Mouse (Mus musculus) WW6 (cell line): ENCODE data around the gene Zfp217.

Experiments used
- DNase-seq: peaks from one replicate; pipeline ENCODE4 v3.0.0-alpha.2; 2013; ENCODE audit warnings: low read depth, low spot score

Zfp217 gene

DNA sequence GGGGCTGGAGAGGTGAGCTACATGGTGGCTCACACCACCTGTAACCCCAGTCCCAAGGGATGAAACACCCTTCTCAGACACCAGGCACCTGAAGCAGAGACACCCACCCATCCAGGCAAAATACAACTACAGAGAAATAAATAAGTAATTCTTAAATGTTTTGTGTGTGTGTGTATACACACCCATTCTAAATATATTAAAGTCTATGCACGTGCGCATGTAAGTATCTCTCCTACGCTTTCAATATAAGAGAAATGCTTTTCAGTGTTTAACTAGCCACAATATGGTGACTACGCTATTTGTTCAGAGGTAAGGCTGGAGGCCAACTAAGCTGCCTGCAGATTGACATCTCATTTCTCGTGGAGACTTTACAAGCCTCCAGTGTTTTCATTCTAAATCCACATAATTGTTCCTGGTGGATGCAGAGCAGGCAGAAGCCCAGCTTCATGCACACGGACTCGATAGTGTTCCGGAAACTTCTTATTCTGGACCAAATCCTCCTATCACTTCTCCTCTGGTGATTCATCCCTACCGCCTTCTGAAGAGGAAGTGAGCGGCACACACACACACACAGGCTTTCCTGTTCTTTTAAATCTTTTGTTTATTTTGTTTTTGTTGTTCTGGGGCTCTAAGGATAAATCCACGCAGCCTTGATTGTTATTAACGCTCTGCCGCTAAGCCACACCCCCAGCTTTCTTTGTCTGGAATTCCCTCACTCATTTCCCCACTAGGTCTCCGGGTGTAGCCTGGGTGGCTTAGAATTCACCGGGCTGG lies 12.1 kb upstream of the Zfp217 start:
- DNase-seq: no peak

DNA sequence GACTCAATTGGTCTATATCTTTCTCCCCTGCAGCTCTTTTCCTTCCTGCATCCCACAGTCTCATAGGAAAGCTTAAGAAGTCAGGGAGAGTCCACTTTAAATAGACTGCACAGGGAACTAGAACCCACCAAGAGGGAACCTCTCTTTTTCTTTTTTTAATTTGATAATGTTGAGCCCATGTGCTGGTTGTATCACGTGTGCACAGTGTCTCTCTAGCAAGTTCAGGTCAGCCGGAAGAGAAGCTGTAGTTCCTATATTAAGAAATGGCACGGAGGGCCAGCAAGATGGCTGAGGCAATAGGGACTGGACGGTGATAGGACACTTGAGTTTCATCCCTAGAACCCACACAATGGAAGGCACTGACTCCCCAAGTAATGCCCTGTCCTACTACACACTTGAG lies 11.1 kb upstream of the Zfp217 start:
- DNase-seq: no peak

DNA sequence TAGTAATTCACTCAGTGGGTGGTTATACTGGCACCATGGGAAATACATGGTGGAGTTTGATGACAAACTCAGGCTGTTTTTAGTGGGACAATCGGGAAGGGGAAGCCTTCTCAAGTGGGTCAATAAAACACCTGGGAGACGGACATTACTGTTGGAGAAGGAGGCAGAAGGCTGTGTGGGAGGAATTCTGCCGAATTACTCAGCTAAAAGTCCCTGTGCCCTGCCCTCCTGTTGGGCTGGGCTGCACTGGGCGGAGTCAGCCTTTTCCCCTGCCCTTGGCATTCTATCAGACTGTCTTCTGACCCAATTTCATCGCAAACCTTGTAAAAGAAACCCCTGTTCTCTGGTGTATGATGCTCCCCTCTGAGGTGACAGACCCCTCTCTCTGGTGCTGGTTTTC lies 10.3 kb upstream of the Zfp217 start:
- no peak for DNase-seq

DNA sequence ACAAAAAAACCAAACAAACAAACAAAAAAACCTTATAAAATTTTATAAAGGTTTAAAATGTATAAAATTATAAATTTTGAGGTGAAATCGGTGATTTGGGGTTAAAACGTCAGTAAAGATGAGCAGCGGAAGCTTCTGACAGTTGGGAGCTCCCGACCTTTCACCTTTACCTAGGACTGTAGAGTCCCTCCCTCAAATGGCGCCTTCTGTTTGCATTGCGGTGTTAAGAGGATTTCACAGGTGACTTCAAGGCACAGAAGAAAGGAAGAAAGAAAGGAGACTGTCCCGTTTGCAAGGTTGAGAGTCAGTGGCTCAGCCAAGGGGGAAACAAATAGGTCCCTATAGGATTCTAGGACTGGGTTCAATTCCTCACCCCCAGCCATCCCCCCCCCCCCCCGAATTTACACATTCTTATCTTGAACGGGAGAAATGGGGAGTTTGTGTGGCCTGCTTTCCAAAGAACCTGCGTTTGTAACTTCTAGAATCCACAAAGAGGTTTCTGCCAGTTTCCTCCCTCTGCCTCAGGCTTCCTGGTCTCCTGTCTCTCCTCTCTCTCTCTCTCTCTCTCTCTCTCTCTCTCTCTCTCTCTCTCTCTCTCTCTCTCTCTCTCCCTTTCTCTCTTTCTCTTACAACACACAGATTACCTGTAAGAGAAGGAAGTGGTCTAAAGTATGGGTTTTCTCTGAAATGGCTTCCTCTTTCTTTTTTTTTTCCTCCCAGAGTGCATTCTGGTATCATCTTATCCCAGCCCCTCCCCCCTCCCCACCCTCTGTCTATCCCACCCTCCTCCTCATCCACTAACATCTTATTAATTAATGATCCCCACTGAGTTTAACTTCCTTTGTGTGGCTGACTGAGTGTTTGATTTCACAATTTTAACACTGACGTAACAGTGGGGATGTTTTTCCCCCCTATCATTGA lies 9.6 kb upstream of the Zfp217 start:
- DNase-seq: no peak

DNA sequence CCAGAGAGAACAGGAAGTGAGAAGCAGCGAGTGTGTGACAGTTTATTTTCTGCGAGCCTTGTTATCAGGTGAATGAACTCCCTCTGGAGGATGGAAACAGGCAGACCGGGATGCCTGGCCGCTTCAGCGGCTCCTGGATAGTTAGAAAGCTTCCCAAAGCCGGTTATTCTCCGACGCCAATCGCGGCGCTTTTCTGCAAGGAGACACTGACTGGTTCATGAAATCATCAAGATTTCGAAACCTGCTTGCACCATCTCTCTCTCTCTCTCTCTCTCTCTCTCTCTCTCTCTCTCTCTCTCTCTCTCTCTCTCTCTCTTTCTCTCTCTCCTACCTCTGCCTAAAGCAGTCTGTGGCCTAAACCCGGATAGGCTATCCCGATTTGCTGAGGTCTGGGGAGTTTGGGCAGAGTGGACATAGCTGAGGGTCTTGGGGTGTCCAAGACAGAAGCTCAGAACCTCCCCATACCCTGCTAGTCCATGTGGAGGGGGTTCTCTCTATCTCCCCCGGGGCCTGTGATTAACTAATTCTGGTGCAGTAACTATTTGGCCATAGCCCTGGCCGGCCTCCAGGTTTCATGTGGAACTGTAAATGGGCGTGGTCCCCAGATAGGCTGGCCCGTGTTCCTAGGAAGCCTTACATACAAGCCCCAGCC lies 7.3 kb upstream of the Zfp217 start:
- DNase-seq: no peak

DNA sequence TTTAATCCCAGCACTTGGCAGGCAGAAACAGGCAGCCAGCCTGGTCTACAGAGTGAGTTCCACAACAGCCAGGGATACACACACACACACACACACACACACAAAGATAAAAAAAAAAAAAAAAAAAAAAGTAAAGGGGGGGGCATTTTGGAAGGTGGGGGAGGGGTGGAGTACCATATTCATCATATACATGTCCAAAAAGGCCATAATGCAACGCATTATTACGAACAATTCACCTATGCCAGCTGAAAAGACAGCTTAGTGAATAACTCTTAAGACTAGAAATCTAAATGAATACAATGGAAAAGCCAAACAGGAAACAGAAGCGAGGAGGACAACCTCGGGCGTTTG lies 6.8 kb upstream of the Zfp217 start:
- DNase-seq: no peak

DNA sequence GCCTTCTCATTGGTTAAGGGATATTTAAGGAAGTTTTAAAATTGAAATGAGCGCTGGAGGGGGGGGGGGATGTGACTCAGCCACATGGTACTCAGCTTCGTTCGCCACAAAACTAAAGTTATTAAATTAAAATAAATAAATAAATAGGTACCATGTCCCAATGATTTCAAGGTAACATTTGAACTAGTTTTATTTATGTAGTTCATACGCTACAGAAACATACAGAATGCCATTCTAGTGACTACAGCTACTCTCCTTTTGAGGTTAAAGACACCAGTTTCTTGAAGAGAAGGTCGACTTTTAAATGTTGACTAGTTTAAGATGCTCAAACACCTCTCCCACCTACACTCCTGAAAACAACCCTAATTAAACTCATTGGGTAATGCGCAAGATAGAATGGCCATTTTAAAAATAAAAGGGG lies 6.4 kb upstream of the Zfp217 start:
- DNase-seq: no peak

DNA sequence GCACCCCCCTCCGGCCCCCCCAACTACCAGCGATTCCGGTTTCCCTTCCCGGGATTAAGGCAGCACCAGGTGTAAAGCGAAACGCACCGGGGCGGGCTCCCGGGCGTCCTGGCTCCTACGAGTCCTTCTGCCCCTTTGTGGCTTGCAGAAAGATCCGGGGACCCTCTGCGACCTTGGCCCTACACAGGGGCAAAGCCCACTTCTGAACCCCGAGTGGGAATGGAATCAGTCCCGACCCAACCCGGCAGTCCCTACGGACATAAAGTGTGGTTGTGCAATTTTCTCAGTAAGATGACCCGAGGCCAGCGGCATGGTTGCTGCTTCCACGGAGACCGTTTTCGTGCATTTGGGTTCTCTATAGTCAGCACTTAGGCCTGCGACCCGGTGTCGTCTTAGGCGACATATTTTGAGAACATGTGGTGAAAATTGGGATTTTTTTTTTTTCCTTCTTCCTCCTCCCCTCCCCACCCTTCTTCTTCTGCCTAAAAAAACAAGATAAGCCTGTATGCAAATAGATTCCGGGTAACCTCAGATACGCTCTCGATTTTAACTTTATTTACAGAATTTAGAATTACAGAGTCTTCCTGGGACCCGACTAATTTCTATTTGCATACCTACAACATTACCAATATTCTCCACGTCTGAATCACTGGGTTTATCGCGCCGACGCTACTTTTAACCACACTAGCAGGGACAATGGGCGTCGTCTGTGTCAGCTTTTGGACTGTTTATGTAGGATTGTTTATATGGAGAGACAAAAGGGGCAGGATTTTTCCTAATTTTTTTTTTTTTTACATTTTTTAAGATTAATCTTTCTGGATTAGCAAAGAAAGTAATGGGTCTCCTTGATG lies 5.7 kb upstream of the Zfp217 start:
- DNase-seq: no peak

DNA sequence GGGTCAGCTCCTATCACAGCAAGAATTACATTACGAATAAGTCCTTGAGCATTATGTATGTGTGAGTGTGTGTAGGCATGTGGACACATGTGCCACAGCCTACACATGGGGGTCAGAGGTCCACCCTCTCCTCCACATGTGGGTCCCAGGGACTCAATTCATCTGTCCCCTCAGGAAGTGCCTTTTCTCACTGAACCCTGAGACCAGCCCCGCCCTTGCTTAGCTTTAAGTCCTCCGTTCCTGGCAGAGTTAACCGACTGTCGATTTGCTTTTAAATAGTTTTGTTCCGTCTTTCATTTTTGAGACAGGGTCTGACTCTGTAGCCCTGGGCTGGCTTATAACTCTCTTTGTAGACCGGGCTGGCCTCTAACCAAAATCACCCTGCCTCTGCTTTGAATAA lies 5.0 kb upstream of the Zfp217 start:
- no peak for DNase-seq

DNA sequence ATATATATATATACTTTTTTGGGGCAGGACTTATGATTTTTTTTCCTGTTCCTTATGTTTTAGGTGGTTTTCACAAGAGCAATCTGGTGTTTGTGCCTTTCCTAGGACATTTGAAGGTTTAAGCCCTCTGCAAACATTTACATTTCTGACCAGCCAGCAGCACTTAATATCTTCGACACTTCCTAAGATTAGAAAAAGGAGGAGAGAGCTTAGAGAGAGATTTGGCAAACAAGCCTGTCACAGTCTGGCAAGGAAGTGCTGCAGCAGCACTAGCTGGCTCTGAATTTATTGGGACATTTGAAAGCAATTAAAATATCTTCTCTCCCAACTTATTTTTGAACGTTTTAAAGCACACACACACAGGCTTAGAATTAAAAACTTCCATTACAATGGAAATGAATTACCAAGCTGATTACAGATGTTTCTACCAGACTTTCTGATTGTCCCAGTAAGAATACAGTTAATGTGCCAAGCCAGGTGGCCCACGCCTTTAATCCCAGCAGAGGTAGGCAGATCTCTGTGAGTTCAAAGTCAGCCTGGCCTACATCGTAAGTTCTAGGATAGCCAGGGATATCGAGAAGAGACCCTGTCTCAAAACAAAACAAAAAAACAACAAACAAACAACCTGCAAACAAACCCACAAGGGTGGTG lies 4.3 kb upstream of the Zfp217 start:
- no peak for DNase-seq

DNA sequence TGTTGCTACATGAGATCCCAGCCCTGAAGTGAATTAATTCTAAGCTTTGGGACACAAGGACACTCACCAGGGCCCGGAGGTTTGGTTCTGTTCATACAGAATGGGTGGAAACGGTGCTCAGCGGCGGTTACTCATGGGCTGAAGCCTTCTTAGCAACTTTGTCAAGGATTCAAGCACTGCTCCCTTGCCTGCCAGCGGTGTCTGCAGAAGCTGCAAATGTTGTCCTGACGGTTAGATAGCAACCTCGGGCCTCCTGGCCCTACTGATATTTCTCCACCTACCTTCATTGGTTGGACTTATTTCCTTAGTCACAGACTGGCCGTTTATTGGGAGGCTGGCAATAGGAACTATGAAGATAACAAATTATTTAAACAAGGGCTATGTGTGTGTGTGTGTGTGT lies 3.6 kb upstream of the Zfp217 start:
- DNase-seq: no peak

DNA sequence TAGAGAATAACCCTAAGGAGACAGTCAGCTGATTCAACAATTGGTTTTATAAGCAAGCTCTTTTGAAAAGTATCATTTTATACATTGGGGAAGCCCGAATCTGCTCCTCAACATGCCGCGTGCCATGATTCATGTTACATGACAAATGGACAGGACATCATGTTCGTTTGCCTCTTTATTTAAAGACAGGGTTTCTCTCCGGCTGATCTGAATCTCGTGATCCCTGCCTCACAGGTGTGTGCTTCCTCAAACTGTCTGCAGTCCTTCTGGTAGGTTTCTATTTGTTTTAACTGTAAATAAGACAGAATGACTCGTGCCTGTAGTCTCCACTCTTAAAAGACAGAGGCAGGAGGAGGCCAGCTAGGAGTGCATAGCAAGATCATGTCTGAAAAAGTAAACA lies 925 bp upstream of the Zfp217 start:
- no peak for DNase-seq

DNA sequence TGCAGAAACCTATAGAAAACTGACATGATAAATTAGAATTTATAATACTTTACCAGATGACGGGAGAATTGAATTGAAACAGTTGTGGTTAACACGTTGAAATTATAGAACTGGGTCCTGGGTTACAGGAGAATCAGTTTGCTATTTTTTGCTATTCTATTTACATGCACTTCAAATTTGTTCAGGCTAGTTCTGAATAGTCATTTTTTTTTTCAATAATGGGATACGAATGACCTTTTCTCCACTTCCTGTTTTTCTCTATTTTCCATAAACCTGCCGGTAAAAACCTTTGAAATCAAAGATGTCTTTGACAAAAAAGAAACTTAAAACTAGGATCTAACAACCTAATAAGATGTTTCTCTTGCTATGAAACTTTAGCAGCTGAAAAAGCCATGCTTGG lies 733 bp downstream of the Zfp217 start:
- DNase-seq: no peak

DNA sequence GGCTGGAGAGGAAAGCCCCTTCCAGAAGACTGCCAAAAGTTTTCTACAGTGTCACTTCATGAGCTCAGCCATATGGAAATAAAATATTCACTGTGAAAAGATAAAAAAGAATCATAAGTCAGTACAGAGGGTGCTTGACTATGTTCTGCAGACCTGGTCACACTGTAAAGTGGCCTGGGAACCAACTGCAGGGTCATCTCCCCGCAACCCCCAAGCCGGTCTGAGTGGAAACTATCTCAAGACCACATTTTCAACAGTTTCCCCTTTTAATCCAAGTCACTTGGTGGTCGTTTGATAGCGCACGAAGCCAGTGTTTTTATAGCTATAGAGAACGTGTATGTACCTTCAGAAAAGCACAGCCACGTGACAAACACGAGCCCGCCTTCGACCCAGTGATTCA lies 3.6 kb downstream of the Zfp217 start:
- DNase-seq: no peak

DNA sequence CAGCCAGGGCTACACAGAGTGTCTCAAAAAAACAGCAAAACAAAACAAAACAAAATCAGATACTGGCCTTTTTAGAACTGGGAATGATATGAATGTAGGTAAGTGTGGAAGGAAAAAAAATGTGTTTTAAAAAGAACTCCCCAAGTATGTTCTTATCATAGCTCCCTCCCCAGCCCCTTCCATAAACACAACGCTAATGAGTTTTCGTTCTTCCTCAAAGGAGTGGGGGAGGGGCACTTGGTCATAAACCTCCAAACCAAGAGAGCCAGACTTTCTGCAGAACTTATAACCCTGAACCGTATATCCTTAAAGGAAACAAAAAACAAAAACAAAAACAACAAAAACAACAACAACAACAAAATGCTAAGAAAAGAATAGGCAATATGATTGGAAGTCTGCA lies 4.0 kb downstream of the Zfp217 start:
- DNase-seq: no peak

DNA sequence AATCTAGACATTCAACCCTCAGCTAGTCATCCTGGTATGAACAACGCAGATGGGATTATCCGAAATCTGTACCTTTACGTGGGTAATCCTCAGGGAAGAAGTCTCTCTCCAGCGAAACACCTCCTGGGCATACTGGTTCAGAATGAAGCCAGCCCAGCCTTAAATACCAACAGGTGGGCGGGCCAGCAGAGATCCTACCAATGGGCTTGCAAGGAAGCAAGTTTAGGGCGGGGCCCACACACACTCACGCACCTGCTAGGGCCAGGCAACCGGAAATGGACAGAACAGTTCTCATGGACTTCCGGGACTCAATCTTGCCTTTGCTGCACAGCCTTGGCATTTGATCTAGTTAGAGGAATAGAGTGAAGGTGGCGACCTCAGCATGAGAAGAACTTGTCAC lies 5.4 kb downstream of the Zfp217 start:
- DNase-seq: peak; percentile 54

DNA sequence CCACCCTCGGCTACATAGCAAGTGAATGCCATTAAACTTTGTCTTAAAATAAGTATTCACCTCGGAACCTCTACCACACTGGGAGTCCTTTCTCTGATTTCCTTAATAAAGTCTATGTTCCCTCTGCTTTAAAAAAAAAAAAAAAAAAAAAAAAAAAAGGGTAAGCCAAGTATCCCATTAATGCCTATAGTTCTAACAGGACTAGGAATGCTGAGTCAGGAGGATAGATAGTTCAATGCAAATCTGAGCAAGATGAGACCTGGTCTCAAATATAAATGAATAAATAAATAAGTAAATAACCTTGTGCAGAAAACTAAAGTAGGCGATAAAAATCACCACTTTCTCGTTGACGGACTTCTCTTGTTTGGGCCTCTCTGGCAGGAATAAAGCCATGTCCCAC lies 6.4 kb downstream of the Zfp217 start:
- DNase-seq: no peak

DNA sequence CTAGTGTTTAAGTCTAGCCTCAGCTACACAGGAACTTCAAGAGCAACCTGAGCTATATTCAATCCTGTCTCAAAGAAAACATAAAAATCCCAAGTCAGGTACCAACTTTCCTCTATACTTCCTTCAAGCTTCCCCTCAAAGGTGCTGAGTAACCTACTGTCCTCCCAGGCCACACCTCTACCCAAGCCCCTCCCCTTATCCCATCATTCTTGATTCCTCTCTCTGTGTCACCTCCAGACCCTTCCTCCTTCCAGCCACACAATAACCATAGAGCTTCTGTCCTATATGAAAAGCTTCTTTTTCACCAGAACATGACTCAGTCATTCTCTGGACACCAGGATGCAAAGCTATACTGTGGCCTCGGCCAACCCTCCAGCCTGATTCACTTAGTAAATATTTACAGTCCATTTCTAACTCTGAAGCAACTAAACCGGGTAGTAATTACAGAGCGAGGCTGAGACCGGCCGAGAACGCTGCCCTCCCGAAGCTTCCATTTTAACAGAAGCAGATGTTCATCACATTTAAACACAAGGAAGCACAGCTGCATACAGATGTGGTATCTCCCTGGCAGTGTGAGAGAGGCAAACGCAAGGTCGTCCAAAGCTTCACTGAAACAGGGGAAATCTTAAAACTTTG lies 8.4 kb downstream of the Zfp217 start:
- no peak for DNase-seq

DNA sequence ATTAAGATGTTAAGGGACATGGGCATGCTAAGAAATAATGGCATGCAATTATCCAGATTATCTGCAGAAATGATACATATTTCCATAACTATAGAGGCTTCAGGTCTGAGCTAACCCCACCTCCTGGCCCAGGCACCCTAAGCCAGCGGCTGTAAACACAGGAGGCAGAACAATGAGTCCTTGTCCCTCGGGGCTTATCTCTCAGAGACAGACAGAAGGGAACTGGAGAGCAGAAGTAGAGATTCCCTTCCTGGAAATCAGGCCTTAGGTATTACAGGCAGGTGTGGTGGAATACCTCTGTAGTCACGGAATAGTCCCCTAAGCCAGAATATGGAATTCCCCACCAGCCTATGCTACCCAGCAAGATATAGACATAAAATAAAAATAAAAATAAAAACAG lies 11.0 kb downstream of the Zfp217 start:
- DNase-seq: no peak

DNA sequence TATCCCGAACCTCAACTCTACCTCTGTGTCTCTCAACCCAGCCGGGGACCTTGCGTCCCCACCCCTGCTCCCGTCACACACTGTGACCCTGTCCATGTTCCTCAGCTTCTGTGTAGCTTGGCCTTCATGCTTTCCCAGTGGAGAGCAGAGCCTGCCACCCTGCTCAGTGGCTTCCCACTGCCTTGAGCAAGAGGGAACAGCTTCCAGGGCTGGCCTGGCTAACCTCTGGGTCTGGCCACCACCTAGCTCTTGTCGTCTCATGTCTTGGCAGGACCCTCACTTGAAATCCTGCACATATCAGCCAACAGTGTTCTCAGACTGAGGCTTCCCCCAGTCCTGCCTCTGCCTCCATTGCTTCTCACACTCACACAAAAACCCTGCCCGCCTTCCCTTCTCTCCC lies 12.1 kb downstream of the Zfp217 start:
- DNase-seq: no peak
